Mouse (Mus musculus): ENCODE results near the gene Ttc30a1. TPM values are rescaled to one million over a fixed set of nuclear protein-coding genes. Genes with fewer than 3 reads are reported as not detected.
"Not testable (repeated sequence)": the region's sequence is repeated elsewhere in the genome, so short reads cannot be mapped to it uniquely, and the experiment has no call there.

The Ttc30a1 gene
- polyA plus RNA-seq, 1 experiment from 2014 or later = 10.1 TPM

- Histone ChIP-seq H3K9me3 (replicated peaks) (no peaks in the 10 kb centered on the region), H3K4me1 (peaks cover 54% of the 10 kb centered on the region), H3K27me3 (ENCODE audit: low read depth, poor library complexity, severe bottlenecking) (0 out of 2 replicates have a peak, but pooled peaks cover 9% of the 10 kb centered on the region), H3K36me3 (no peaks in the 10 kb centered on the region), H3K27ac (no peak overlapping the region), H3K4me3 (no peak overlapping the region)
- no peak for DNase-seq (ENCODE audit: low spot score)
- 95% methylated on average over 11 of the region's 11 CpGs for WGBS
These were observed 13.1 kb upstream of the Ttc30a1 start for GRCm38 (mm10) chr2:75994841-75995240.

DNA sequence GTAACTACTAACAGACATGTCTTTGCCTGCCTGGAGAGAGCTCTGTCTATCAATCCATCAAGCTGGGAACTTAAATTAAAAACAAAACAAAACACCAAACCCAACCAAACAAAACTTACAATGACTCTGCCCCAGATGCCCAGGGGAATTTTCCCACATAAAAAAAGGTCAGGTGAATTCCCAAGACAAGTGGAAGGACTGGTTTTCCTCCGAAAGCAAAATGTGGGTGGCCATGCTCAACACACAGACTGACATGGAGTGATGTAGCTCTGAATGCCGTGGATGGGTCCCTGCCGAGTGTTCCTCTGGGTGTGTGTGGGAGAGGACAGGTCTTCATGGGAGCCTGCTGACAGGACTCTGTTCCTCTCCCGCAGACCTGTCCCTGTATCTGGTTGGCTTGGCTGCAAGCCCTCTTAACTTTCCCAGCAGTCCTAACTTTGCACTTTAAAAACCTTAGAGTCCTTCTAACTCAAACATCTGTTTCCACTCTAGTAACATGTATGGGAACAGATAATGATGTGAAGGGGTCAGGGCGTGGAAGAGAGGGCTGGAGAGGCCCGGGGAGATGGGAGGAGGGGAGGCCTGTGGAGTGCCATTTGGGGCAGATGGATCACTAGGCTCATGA is 9.9 kb upstream of the Ttc30a1 start:
- DNase-seq (ENCODE audit: low spot score) = no peak
- Histone ChIP-seq H3K27ac (peak overlapping the region; percentile 76), H3K4me1 (peaks cover 67% of the 10 kb centered on the region), H3K4me3 (no peak overlapping the region), H3K9me3 (replicated peaks) (no peaks in the 10 kb centered on the region), H3K36me3 (no peaks in the 10 kb centered on the region), H3K27me3 (ENCODE audit: low read depth, poor library complexity, severe bottlenecking) (no peaks in the 10 kb centered on the region)
- WGBS = 15% methylated on average over 6 of the region's 6 CpGs

DNA sequence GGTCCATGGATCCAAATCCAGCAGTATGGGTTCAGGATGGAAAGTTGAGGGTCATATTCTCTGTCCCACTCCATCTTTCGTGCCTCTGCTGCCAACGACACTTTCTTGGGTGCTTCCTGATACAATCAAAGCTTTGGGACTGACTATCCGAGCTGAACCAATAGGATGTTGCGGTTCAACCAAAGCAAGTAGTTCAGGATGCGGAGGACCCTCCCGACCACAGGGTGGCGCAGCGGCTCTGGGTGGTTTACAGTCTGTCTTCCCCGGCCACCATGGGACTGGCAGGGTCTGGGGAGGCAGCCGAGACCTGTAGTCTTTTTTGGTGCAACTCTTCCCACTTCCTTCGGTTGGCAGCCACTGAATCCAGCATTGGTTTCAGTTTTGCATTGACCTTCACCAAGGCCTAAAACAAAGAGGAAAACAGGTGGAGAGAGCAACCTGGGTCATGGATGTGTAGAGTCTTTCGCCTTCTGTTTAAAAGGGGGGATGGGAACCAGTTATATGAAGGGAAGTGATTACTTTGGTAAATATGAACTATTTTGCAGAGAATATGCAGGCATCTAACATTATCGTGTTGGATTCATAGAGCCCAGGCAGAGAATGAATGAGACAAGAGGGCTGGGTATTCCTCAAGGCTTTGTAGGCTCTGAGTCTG is 9.2 kb upstream of the Ttc30a1 start:
- Histone ChIP-seq H3K36me3 (no peaks in the 10 kb centered on the region), H3K27me3 (ENCODE audit: low read depth, poor library complexity, severe bottlenecking) (no peaks in the 10 kb centered on the region), H3K9me3 (replicated peaks) (no peaks in the 10 kb centered on the region), H3K27ac (peak overlapping the region; percentile 76), H3K4me3 (no peak overlapping the region), H3K4me1 (peaks cover 72% of the 10 kb centered on the region)
- 37% methylated on average over 13 of the region's 13 CpGs for WGBS
- DNase-seq (ENCODE audit: low spot score) = peak; percentile 86

GRCm38 (mm10) chr2:75989694-75990093 is 7.9 kb upstream of the Ttc30a1 start:
- H3K4me1 ChIP-seq = peaks cover 83% of the 10 kb centered on the region
- H3K27ac ChIP-seq = peak overlapping the region; percentile 76
- no peak overlapping the region for H3K4me3 ChIP-seq
- DNase-seq (ENCODE audit: low spot score) = no peak
- H3K27me3 ChIP-seq (ENCODE audit: low read depth, poor library complexity, severe bottlenecking) = no peaks in the 10 kb centered on the region
- H3K9me3 ChIP-seq (replicated peaks) = no peaks in the 10 kb centered on the region
- no peaks in the 10 kb centered on the region for H3K36me3 ChIP-seq
- 69% methylated on average over 4 of the region's 4 CpGs for WGBS

DNA sequence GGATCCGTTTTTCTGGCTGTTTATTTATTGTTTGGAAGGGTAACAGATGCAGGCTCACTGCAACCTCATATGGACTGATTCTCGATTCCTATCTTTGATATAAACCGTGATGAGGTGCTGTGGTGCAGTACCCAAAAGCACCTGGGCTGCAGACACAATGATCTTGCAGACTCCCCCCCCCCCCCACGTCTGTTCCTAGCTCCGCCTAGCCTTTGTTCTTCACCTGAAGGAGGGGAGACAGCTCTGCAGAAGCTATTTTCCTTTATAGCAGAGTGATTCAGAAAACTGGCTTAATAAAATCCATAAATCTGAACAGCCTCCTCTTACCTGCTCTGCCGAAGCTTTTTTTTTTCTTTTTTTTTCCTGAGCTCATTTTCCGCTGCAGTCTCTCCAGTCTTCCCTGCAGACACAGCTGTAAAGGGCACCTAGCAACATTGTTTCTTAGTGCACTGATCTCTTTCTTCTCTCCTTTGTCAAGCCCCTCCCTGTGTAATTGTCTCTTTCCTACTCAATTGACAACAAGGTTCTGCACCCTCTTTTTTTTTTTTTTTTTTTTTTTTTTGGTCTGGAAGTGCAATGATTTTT is 7.1 kb upstream of the Ttc30a1 start:
- no peak for DNase-seq (ENCODE audit: low spot score)
- H3K27ac ChIP-seq = peak overlapping the region; percentile 76
- no peaks in the 10 kb centered on the region for H3K36me3 ChIP-seq
- 44% methylated on average over 7 of the region's 7 CpGs for WGBS
- no peaks in the 10 kb centered on the region for H3K9me3 ChIP-seq (replicated peaks)
- H3K4me1 ChIP-seq = peaks cover 81% of the 10 kb centered on the region
- no peaks in the 10 kb centered on the region for H3K27me3 ChIP-seq (ENCODE audit: low read depth, poor library complexity, severe bottlenecking)
- no peak overlapping the region for H3K4me3 ChIP-seq

GRCm38 (mm10) chr2:75988378-75988777 is 6.6 kb upstream of the Ttc30a1 start:
- Histone ChIP-seq H3K9me3 (replicated peaks) (no peaks in the 10 kb centered on the region), H3K36me3 (no peaks in the 10 kb centered on the region), H3K27ac (peak overlapping the region; percentile 76), H3K4me1 (peaks cover 78% of the 10 kb centered on the region), H3K4me3 (no peak overlapping the region), H3K27me3 (ENCODE audit: low read depth, poor library complexity, severe bottlenecking) (no peaks in the 10 kb centered on the region)
- 39% methylated on average over 4 of the region's 4 CpGs for WGBS
- DNase-seq (ENCODE audit: low spot score) = no peak

DNA sequence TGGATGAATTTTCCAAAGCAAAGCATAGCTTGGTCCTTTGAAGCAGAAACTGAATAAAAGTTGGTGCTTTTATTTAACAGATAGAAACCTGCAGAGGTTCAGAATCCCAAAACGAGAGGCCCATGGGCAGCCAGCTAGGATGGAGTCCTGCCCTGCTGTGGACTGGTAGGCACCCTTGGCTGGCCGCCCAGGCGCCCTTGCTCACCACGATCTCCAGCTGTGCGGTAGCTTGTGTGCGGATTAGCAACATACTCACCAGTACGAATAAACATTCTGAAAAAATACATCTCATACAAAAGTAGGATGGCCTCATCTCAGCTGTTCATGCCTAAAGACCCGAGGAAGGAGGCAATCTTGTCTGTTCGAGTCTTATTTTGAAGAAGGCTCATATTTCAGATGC is 6.0 kb upstream of the Ttc30a1 start:
- 76% methylated on average over 9 of the region's 9 CpGs for WGBS
- Histone ChIP-seq H3K36me3 (no peaks in the 10 kb centered on the region), H3K4me3 (no peak overlapping the region), H3K27ac (peak overlapping the region; percentile 76; the same call in 1 of the 2 replicates), H3K27me3 (ENCODE audit: low read depth, poor library complexity, severe bottlenecking) (no peaks in the 10 kb centered on the region), H3K9me3 (replicated peaks) (no peaks in the 10 kb centered on the region), H3K4me1 (peaks cover 77% of the 10 kb centered on the region)
- no peak for DNase-seq (ENCODE audit: low spot score)

- H3K27me3 ChIP-seq (ENCODE audit: low read depth, poor library complexity, severe bottlenecking) = no peaks in the 10 kb centered on the region
- DNase-seq (ENCODE audit: low spot score) = peak; percentile 62
- no peaks in the 10 kb centered on the region for H3K36me3 ChIP-seq
- no peaks in the 10 kb centered on the region for H3K9me3 ChIP-seq (replicated peaks)
- H3K4me1 ChIP-seq = peaks cover 57% of the 10 kb centered on the region
- H3K27ac ChIP-seq = peak overlapping the region; percentile 54; the same call in 1 of the 2 replicates
- 8% methylated on average over 2 of the region's 2 CpGs for WGBS
- no peak overlapping the region for H3K4me3 ChIP-seq
These were observed 3.4 kb upstream of the Ttc30a1 start for GRCm38 (mm10) chr2:75985124-75985523.

- H3K4me3 ChIP-seq = no peak overlapping the region
- no peaks in the 10 kb centered on the region for H3K27me3 ChIP-seq (ENCODE audit: low read depth, poor library complexity, severe bottlenecking)
- no peak overlapping the region for H3K27ac ChIP-seq
- peaks cover 44% of the 10 kb centered on the region for H3K4me1 ChIP-seq
- DNase-seq (ENCODE audit: low spot score) = no peak
- no peaks in the 10 kb centered on the region for H3K9me3 ChIP-seq (replicated peaks)
- H3K36me3 ChIP-seq = no peaks in the 10 kb centered on the region
- 91% methylated on average over 3 of the region's 3 CpGs for WGBS
These were observed 2.1 kb upstream of the Ttc30a1 start for GRCm38 (mm10) chr2:75983847-75984246.

- H3K27me3 ChIP-seq (ENCODE audit: low read depth, poor library complexity, severe bottlenecking) = no peaks in the 10 kb centered on the region
- 97% methylated on average over 3 of the region's 3 CpGs for WGBS
- no peak overlapping the region for H3K4me3 ChIP-seq
- peaks cover 37% of the 10 kb centered on the region for H3K4me1 ChIP-seq
- no peaks in the 10 kb centered on the region for H3K9me3 ChIP-seq (replicated peaks)
- H3K27ac ChIP-seq = no peak overlapping the region
- DNase-seq (ENCODE audit: low spot score) = no peak
- H3K36me3 ChIP-seq = no peaks in the 10 kb centered on the region
These were observed 1.3 kb upstream of the Ttc30a1 start for GRCm38 (mm10) chr2:75983091-75983490.

DNA sequence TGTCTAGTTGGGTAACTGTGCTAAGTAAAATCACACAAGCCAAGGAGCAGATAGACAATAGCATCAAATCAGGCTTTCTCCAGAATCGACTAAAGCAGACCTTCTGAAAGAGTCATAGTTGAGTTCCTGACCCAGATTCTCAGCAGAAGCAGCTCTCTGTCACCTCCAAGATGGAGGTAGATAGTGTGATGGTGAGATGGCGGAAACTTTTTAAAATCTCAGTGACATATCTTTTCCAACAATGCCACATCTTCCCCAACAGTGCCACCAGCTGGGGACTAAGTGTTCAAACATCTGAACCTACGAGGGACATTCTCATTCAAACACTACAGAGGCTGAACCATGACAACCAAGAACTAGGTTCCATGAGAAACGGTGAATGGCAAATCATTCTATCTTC is 859 bp upstream of the Ttc30a1 start:
- H3K4me3 ChIP-seq = no peak overlapping the region
- 96% methylated on average over 4 of the region's 4 CpGs for WGBS

DNA sequence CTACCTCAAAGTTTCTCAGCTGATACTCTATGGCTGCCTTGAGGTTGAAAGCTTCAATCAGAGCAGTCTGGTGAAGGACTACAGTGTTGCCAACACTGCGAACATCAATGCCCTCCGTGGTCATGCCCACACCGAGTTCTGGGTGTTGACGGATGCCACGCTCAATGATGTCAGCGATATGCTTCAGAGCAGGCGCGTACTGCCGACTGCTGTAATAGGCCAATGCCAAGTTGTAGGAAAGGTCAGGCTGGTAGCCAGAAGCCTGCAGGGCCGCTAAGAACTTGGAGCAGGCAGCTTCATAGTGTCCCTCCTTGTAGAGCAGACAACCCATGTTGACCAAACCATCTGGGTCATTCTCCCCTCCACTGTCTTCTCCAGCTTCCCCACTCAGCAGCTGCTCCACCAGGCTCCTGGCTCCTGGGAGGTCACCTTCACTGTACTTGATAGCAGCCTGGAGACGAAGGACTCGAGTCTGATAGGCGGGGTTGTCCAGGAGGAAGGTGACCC is 781 bp downstream of the Ttc30a1 start:
- 95% methylated on average over 13 of the region's 13 CpGs for WGBS

More for the DNA sequence above, 859 bp upstream of the Ttc30a1 start:
- H3K27ac ChIP-seq = no peak overlapping the region
- H3K36me3 ChIP-seq = no peaks in the 10 kb centered on the region
- no peak for DNase-seq (ENCODE audit: low spot score)
- H3K27me3 ChIP-seq (ENCODE audit: low read depth, poor library complexity, severe bottlenecking) = no peaks in the 10 kb centered on the region
- peaks cover 34% of the 10 kb centered on the region for H3K4me1 ChIP-seq
- H3K9me3 ChIP-seq (replicated peaks) = no peaks in the 10 kb centered on the region

GRCm38 (mm10) chr2:75977752-75978368 is 3.9 kb downstream of the Ttc30a1 start, which contains the start of gene Ttc30a2:
Gene Ttc30a2 (minus strand): TSS chr2:75978170.
- DNase-seq (ENCODE audit: low spot score); H3K9me3 ChIP-seq (replicated peaks); H3K27ac ChIP-seq; H3K36me3 ChIP-seq; H3K27me3 ChIP-seq (ENCODE audit: low read depth, poor library complexity, severe bottlenecking): not testable (repeated sequence)
- WGBS = 25% methylated on average over 23 of the region's 24 CpGs
- Histone ChIP-seq H3K4me3 (0 out of 2 replicates have a peak within 1 kb of the TSS, but pooled peaks have one; percentile 6), H3K4me1 (peaks cover 10% of the 10 kb centered on the region)

More for the DNA sequence above, 781 bp downstream of the Ttc30a1 start:
- DNase-seq (ENCODE audit: low spot score); H3K27me3 ChIP-seq (ENCODE audit: low read depth, poor library complexity, severe bottlenecking); H3K36me3 ChIP-seq; H3K27ac ChIP-seq; H3K9me3 ChIP-seq (replicated peaks): not testable (repeated sequence)
- Histone ChIP-seq H3K4me1 (peaks cover 19% of the 10 kb centered on the region), H3K4me3 (peak overlapping the region; percentile 54)
